Comparison of ENCODE assay signal across 9 mouse cellular contexts in the genomic region with DNA sequence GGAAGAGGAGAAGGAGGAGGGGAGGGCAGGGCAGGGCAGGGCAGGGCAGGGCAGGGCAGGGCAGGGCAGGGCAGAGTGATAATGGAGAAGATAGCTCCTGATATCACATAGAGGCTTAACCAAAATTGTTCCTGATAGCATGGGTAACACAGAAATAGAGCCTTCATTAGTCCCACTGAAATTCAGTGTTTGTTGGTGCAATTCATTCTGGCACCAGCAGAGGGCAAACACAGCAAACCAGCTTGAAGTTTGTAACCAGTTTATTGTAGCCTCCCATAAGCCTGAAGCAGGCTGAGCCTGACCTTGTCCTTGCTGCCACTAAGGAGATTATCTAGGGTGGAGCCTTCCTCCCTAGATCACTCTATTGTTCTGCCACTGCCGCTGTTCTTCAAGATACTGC. TPM values are rescaled to one million over a fixed set of nuclear protein-coding genes. Genes with fewer than 3 reads are reported as not detected.
DNase-seq lines count a peak whose midpoint lies in the region; ATAC-seq and TF ChIP-seq lines count a peak whose summit lies in the region.
"Had no signal": no experiment of that assay in that cellular context is flagged by ENCODE, and none has a peak within 500 bp of the region (broad histone marks: within the 10 kb centered on the region; RNA-seq: fewer than 3 reads in every experiment).

No protein-coding gene starts in this region.

- TF ChIP-seq CTCF in lung, adult 2 months (IDR thresholded peaks at IDR 0.05; ENCODE audit: insufficient read depth, low read length), result 0 out of 2 replicates have a peak, but pooled peaks have one; percentile 9

- H3K4me2 ChIP-seq in heart, embryonic 15.5 days, result no peak overlapping the region
- H3K4me2 ChIP-seq: limb, embryonic 15.5 days had no signal

- H3K27me3 ChIP-seq in heart, embryonic 15.5 days, result no peaks in the 10 kb centered on the region
- no peaks in the 10 kb centered on the region for H3K27me3 ChIP-seq in heart, embryonic 10.5 days (ENCODE audit: insufficient read depth, poor library complexity, severe bottlenecking)
- H3K27me3 ChIP-seq: limb, embryonic 15.5 days had no signal

- 14% methylated on average over 1 of the region's 1 CpGs for WGBS in heart, embryonic 15.5 days
- WGBS in heart, embryonic 10.5 days, result 14% methylated on average over 1 of the region's 1 CpGs
- WGBS in lung, adult 2 months, result 14% methylated on average over 1 of the region's 1 CpGs

- no peak overlapping the region for H3K27ac ChIP-seq in heart, embryonic 15.5 days
- H3K27ac ChIP-seq in heart, embryonic 10.5 days, result no peak overlapping the region
- H3K27ac ChIP-seq: limb, embryonic 15.5 days had no signal

- no peak overlapping the region for H3K9ac ChIP-seq in heart, embryonic 15.5 days
- H3K9ac ChIP-seq: limb, embryonic 15.5 days had no signal

- no peak for TF ChIP-seq POLR2A in lung, adult 2 months (IDR thresholded peaks at IDR 0.05; ENCODE audit: borderline replicate concordance, extremely low read depth, low read depth, low read length)

- H3K36me3 ChIP-seq in heart, embryonic 15.5 days, result no peaks in the 10 kb centered on the region
- H3K36me3 ChIP-seq in heart, embryonic 10.5 days, result no peaks in the 10 kb centered on the region
- H3K36me3 ChIP-seq: limb, embryonic 15.5 days had no signal

- ATAC-seq in heart, embryonic 15.5 days (replicated peaks; ENCODE audit: insufficient number of reproducible peaks, insufficient read depth, low FRiP score, low read depth), result 0 out of 2 replicates have a peak, but pooled peaks have one; percentile 27

- H3K4me3 ChIP-seq in heart, embryonic 15.5 days, result no peak overlapping the region
- no peak overlapping the region for H3K4me3 ChIP-seq in heart, embryonic 10.5 days
- H3K4me3 ChIP-seq in lung, adult 2 months (replicated peaks; ENCODE audit: extremely low read depth, low read depth, low read length), result no peak overlapping the region
- H3K4me3 ChIP-seq: limb, embryonic 15.5 days had no signal

- DNase-seq in heart, embryonic 10.5 days (ENCODE audit: low spot score), result no peak
- peak; percentile 80 for DNase-seq in MN1 (ENCODE audit: low spot score)
- peak; percentile 37 to 47 for DNase-seq in cerebellum, postnatal 36 days
- DNase-seq in heart, postnatal 14 days, result peak; percentile 48 to 62
- peak; percentile 61 for DNase-seq in layer of hippocampus, adult 11-12 months (ENCODE audit: low spot score)
- no peak for DNase-seq in lung, adult 2 months
- DNase-seq in skeletal muscle tissue, adult 2 months (ENCODE audit: low read depth, low spot score), result peak; percentile 32

- H3K4me1 ChIP-seq in heart, embryonic 15.5 days (replicated peaks), result no peaks in the 10 kb centered on the region
- H3K4me1 ChIP-seq in heart, embryonic 10.5 days, result 0 out of 2 replicates have a peak, but pooled peaks cover 2% of the 10 kb centered on the region
- H3K4me1 ChIP-seq in lung, adult 2 months (ENCODE audit: control insufficient read depth, insufficient read depth, low read length), result no peaks in the 10 kb centered on the region

- intact Hi-C loops in heart, postnatal 14 days (cut with DNase I), result loop anchor here (2.0 kb wide), 1 partner anchor 70 kb away; no protein-coding TSS in a partner anchor

- H3K9me3 ChIP-seq in heart, embryonic 15.5 days (replicated peaks), result no peaks in the 10 kb centered on the region
- H3K9me3 ChIP-seq in heart, embryonic 10.5 days, result no peaks in the 10 kb centered on the region
- H3K9me3 ChIP-seq: limb, embryonic 15.5 days had no signal

RNA-seq across cellular contexts. Expression of a gene that starts 8.4 kb away (rescaled TPM):
- not detected in 2 replicates for polyA plus RNA-seq in heart, embryonic 15.5 days (2015; fragmentation: Nextera tagmentation; extraction: Ambion mirVana)
- polyA plus RNA-seq in heart, embryonic 10.5 days (2016; fragmentation: Nextera tagmentation; extraction: Ambion mirVana), result not detected in 2 replicates
- not detected for total RNA-seq in heart, postnatal 14 days (2021)
- 0.32 and 0.41 TPM in 2 replicates for polyA plus RNA-seq in lung, adult 2 months (2012; rRNA removed)

Comparison
In these comparisons a context has a peak if more than half of its experiments do, and no peak if none do; other contexts are left out.
1. DNase-seq: peak in MN1 (single experiment), cerebellum, postnatal 36 days (2 of 2), heart, postnatal 14 days (2 of 2), layer of hippocampus, adult 11-12 months (single experiment) and skeletal muscle tissue, adult 2 months (single experiment); none in heart, embryonic 10.5 days (single experiment) and lung, adult 2 months (single experiment).